Mouse (Mus musculus) cerebral cortex, adult 2 months (tissue): Measurements from ENCODE around the gene Egfl8.

Source experiments
- WGBS: fragments of 180-500 bp; shearing (Covaris S2); methylation state at CpG from one replicate; pipeline ENCODE4 v1.1.7; 2018; 5-methylcytosine and 5-hydroxymethylcytosine counted together

Gene Egfl8

GRCm38 (mm10) chr17:34597566-34598095, 18.1 kb downstream of the Egfl8 start, which contains the start of gene Ager:
TSS of gene Ager (plus strand) at chr17:34597862.
- WGBS = 18% methylated on average over 6 of the region's 6 CpGs

GRCm38 (mm10) chr17:34596098-34596497, 19.7 kb downstream of the Egfl8 start:
- WGBS = 73% methylated on average over 8 of the region's 8 CpGs

GRCm38 (mm10) chr17:34593752-34594525, 21.8 kb downstream of the Egfl8 start:
- 46% methylated on average over 34 of the region's 34 CpGs for WGBS

GRCm38 (mm10) chr17:34592581-34593549, 22.9 kb downstream of the Egfl8 start:
- WGBS = 1% methylated on average over 24 of the region's 32 CpGs

GRCm38 (mm10) chr17:34591994-34592375, 23.8 kb downstream of the Egfl8 start:
- WGBS = 1% methylated on average over 31 of the region's 35 CpGs

GRCm38 (mm10) chr17:34591029-34591993, 24.5 kb downstream of the Egfl8 start, which contains the start of gene Pbx2:
TSS of gene Pbx2 (plus strand) at chr17:34591266.
- 8% methylated on average over 21 of the region's 21 CpGs for WGBS

GRCm38 (mm10) chr17:34590154-34590987, 25.4 kb downstream of the Egfl8 start:
- WGBS = 69% methylated on average over 15 of the region's 15 CpGs

GRCm38 (mm10) chr17:34589681-34590101, 26.1 kb downstream of the Egfl8 start, which contains the start of gene Gpsm3:
TSS of gene Gpsm3 (plus strand) at chr17:34589806.
- WGBS = 46% methylated on average over 7 of the region's 7 CpGs

GRCm38 (mm10) chr17:34589206-34589605, 26.6 kb downstream of the Egfl8 start:
- WGBS = 60% methylated on average over 7 of the region's 7 CpGs

GRCm38 (mm10) chr17:34588767-34589166, 27.0 kb downstream of the Egfl8 start:
- 72% methylated on average over 3 of the region's 3 CpGs for WGBS

- WGBS = 2% methylated on average over 19 of the region's 19 CpGs
Observed at GRCm38 (mm10) chr17:34587814-34588213, 28.0 kb downstream of the Egfl8 start.

- WGBS = under 1% methylated on average over 49 of the region's 50 CpGs
Observed at GRCm38 (mm10) chr17:34587423-34587811, 28.4 kb downstream of the Egfl8 start.

- WGBS = under 1% methylated on average over 38 of the region's 38 CpGs
Observed at GRCm38 (mm10) chr17:34586796-34587422, 28.9 kb downstream of the Egfl8 start.

- WGBS = 24% methylated on average over 32 of the region's 32 CpGs
Observed at GRCm38 (mm10) chr17:34585877-34586771, 29.6 kb downstream of the Egfl8 start.

GRCm38 (mm10) chr17:34585121-34585520, 30.6 kb downstream of the Egfl8 start:
- WGBS = 71% methylated on average over 8 of the region's 8 CpGs

- 94% methylated on average over 8 of the region's 8 CpGs for WGBS
Observed at GRCm38 (mm10) chr17:34583819-34584218, 32.0 kb downstream of the Egfl8 start.

- 72% methylated on average over 7 of the region's 7 CpGs for WGBS
Observed at GRCm38 (mm10) chr17:34583397-34583796, 32.4 kb downstream of the Egfl8 start.

- WGBS = 92% methylated on average over 12 of the region's 12 CpGs
Observed at GRCm38 (mm10) chr17:34582528-34582927, 33.2 kb downstream of the Egfl8 start.
